Mouse (Mus musculus): ENCODE results near the gene Hesx1. TPM values are rescaled to one million over a fixed set of nuclear protein-coding genes. Genes with fewer than 3 reads are reported as not detected.

The Hesx1 gene
- polyA plus RNA-seq, 1 experiment: not detected

DNA sequence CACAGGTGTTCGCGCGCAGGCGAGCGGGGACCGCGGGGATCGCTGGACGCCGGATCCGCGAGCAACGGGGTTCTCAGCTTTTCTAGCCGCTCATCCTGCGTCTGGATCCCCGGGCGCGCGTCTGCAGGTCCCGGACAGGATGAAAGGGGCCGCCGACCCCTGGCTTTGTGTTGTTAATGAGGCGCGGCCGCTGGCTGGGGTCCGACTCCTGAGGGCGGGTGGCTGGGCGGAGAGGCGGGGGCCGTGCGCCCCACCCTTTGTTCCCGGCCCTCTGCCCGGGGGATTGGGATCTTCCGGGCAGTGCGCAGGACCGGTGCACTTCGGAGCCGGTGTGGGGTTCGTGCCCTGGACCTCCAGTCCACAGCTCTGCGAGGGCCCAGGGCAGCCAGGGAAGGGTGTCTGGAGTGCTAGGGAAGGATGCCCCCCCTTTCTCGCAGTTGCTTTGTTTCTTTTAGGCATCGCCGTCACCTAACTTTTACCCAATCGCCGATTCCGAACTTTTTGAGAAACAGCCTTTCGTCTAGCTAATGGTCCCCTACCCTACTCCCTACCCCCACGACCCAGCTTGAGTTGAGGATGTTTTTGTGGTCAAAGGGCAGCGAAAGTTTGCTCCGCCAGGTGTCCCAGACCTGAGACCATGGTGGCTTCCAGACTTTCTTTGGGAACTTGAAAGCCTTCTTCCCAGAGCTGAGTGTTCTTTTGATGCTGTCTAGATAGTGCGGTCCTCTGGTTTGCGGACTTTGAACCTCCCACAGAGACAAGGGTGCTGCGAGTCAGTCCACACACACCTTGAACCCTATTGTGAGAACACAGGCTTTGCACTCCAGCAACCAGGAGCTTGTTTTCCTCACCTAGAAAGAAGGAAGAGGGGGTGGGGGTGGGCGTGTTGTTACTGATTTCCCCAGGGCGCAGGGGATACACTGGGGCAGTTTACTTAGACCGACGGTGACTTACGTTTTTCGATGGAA lies 45.3 kb downstream of the Hesx1 start:
- Histone ChIP-seq H3K36me3 (ENCODE audit: control insufficient read depth, insufficient read depth) (no peaks in the 10 kb centered on the region), H3K4me3 (peak overlapping the region; percentile 30), H3K27me3 (ENCODE audit: control insufficient read depth, insufficient read depth, insufficient read length) (no peaks in the 10 kb centered on the region), H3K4me2 (ENCODE audit: low read depth) (peak overlapping the region; percentile 84), H3K79me2 (ENCODE audit: control insufficient read depth, insufficient read depth) (peaks cover 5% of the 10 kb centered on the region), H3ac (ENCODE audit: control insufficient read depth, insufficient read length) (peak overlapping the region; percentile 53)
- TF ChIP-seq TCF3 (IDR thresholded peaks at IDR 0.05; ENCODE audit: insufficient read length, low read depth) (no peak), CEBPB (IDR thresholded peaks at IDR 0.05; ENCODE audit: insufficient read depth, poor library complexity, severe bottlenecking) (no peak), POLR2A (IDR thresholded peaks at IDR 0.05; ENCODE audit: insufficient read length, low read depth) (no peak), MYOD1 (IDR thresholded peaks at IDR 0.05; ENCODE audit: control insufficient read depth in 1 of 3, insufficient read length in 2 of 3, low read depth in 2 of 3) (no peak), MYOG (IDR thresholded peaks at IDR 0.05; ENCODE audit: control insufficient read depth in 1 of 3, insufficient read depth in 1 of 3, insufficient read length in 2 of 3, low read depth in 2 of 3) (no peak), TCF12 (IDR thresholded peaks at IDR 0.05; ENCODE audit: insufficient read depth, poor library complexity, severe bottlenecking) (no peak), USF1 (IDR thresholded peaks at IDR 0.05; ENCODE audit: low read depth) (no peak), E2F4 (IDR thresholded peaks at IDR 0.05; ENCODE audit: insufficient read depth) (no peak), POLR2AphosphoS2 (IDR thresholded peaks at IDR 0.05; ENCODE audit: insufficient read length, low read depth) (no peak), REST (IDR thresholded peaks at IDR 0.05; ENCODE audit: insufficient read depth, insufficient read length) (no peak), MAX (IDR thresholded peaks at IDR 0.05; ENCODE audit: low read depth) (no peak), SRF (IDR thresholded peaks at IDR 0.05; ENCODE audit: control insufficient read depth, insufficient read length, low read depth) (no peak)

DNA sequence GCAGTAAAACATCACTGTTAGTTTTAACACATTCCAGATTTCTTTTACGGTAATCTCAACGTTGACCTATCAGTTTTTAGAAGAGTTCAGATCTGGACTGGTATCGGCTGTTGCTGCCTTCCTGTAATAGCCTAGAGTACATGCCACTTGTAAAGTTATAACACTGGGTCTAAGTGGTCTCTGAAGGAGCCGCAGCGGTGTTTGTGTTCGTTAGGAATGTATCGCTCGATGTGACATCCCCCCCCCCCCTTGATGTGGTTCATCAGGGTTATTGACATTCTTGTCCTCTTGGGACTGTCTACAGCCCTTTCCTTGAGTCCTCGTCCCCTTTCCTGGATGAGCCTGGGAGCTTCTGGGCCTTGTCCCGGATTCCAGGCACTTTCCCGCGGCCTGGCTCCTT lies 46.2 kb downstream of the Hesx1 start:
- no peaks in the 10 kb centered on the region for H3K27me3 ChIP-seq (ENCODE audit: control insufficient read depth, insufficient read depth, insufficient read length)
- TF ChIP-seq REST (IDR thresholded peaks at IDR 0.05; ENCODE audit: insufficient read depth, insufficient read length): no peak
- no peak for TF ChIP-seq MYOD1 (IDR thresholded peaks at IDR 0.05; ENCODE audit: control insufficient read depth in 1 of 3, insufficient read length in 2 of 3, low read depth in 2 of 3)
- TF ChIP-seq MYOG (IDR thresholded peaks at IDR 0.05; ENCODE audit: control insufficient read depth in 1 of 3, insufficient read depth in 1 of 3, insufficient read length in 2 of 3, low read depth in 2 of 3): no peak
- TF ChIP-seq MAX (IDR thresholded peaks at IDR 0.05; ENCODE audit: low read depth): no peak
- TF ChIP-seq SRF (IDR thresholded peaks at IDR 0.05; ENCODE audit: control insufficient read depth, insufficient read length, low read depth): no peak
- H3K79me2 ChIP-seq (ENCODE audit: control insufficient read depth, insufficient read depth): peaks cover 5% of the 10 kb centered on the region
- peak overlapping the region; percentile 30 for H3K4me3 ChIP-seq
- H3K36me3 ChIP-seq (ENCODE audit: control insufficient read depth, insufficient read depth): no peaks in the 10 kb centered on the region
- H3K4me2 ChIP-seq (ENCODE audit: low read depth): peak overlapping the region; percentile 84
- no peak overlapping the region for H3ac ChIP-seq (ENCODE audit: control insufficient read depth, insufficient read length)

DNA sequence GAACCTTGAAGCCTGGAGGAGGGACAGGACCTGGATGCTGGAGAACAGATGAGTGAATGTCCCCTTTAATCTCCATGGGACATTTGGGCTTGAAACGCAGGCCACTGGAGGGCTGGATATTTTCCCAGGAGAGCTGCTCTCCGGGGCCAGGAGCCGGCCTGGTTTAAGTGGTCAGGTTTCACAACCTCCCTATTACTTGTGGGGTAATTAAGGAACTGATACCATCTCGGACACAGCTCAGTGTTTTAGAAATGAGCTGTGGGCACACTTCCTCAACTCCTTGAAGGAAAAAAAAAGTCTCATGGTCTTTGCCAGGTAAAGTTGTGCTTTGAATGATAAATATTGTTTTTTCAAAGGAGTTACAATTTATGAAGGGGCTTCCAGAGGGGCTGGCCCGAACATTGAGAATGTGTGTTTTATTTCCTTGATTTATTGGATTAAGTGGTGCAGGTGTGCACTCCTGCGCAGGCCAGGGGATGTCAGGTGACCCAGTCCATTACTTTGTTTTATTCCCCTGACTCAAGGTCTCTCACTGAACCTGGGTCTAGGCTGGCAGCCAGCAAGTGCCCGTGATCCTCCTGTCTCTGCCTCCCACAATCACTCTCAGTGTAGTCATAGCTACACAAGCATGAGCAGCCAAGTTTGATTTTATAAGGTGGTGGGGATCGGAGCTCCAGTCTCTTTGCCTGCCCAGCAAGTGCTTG lies 48.2 kb downstream of the Hesx1 start:
- 0 out of 2 replicates have a peak, but pooled peaks have one; percentile 25 for TF ChIP-seq CEBPB (IDR thresholded peaks at IDR 0.05; ENCODE audit: insufficient read depth, poor library complexity, severe bottlenecking)
- TF ChIP-seq TCF12 (IDR thresholded peaks at IDR 0.05; ENCODE audit: insufficient read depth, poor library complexity, severe bottlenecking): no peak
- no peak for TF ChIP-seq MAX (IDR thresholded peaks at IDR 0.05; ENCODE audit: low read depth)
- H3K4me3 ChIP-seq: no peak overlapping the region
- H3K4me2 ChIP-seq (ENCODE audit: low read depth): peak overlapping the region; percentile 20

DNA sequence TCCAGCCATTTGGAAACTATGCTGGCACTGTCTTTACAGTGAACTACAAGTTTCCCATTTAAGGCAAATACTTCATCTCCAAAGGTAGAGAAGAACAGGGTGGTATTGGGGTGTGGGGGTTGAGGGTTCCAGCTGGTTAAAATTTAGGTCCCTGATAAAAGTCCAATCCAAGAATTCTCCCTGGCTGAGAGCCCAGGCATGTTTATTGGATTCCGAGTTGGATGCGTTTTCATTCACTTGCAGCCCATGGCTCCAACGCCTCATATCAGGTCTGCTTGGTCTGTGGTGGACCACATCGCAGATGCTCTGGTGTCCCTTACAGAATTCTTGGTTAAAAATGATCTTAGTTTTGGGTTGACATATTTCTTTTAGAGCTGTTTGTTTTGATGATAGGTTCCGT lies 49.2 kb downstream of the Hesx1 start:
- H3K36me3 ChIP-seq (ENCODE audit: control insufficient read depth, insufficient read depth): no peaks in the 10 kb centered on the region
- no peak overlapping the region for H3K4me3 ChIP-seq
- TF ChIP-seq CEBPB (IDR thresholded peaks at IDR 0.05; ENCODE audit: insufficient read depth, poor library complexity, severe bottlenecking) (no peak), TCF3 (IDR thresholded peaks at IDR 0.05; ENCODE audit: insufficient read length, low read depth) (no peak), TCF12 (IDR thresholded peaks at IDR 0.05; ENCODE audit: insufficient read depth, poor library complexity, severe bottlenecking) (no peak), MYOD1 (IDR thresholded peaks at IDR 0.05; ENCODE audit: control insufficient read depth in 1 of 3, insufficient read length in 2 of 3, low read depth in 2 of 3) (no peak), E2F4 (IDR thresholded peaks at IDR 0.05; ENCODE audit: insufficient read depth) (no peak), MYOG (IDR thresholded peaks at IDR 0.05; ENCODE audit: control insufficient read depth in 1 of 3, insufficient read depth in 1 of 3, insufficient read length in 2 of 3, low read depth in 2 of 3) (no peak), REST (IDR thresholded peaks at IDR 0.05; ENCODE audit: insufficient read depth, insufficient read length) (no peak)
- H3K79me2 ChIP-seq (ENCODE audit: control insufficient read depth, insufficient read depth): peaks cover 5% of the 10 kb centered on the region
- no peak overlapping the region for H3K4me2 ChIP-seq (ENCODE audit: low read depth)
- no peak overlapping the region for H3ac ChIP-seq (ENCODE audit: control insufficient read depth, insufficient read length)
- H3K27me3 ChIP-seq (ENCODE audit: control insufficient read depth, insufficient read depth, insufficient read length): no peaks in the 10 kb centered on the region

More for the DNA sequence above, 48.2 kb downstream of the Hesx1 start:
- H3ac ChIP-seq (ENCODE audit: control insufficient read depth, insufficient read length): no peak overlapping the region
- peaks cover 5% of the 10 kb centered on the region for H3K79me2 ChIP-seq (ENCODE audit: control insufficient read depth, insufficient read depth)
- no peaks in the 10 kb centered on the region for H3K27me3 ChIP-seq (ENCODE audit: control insufficient read depth, insufficient read depth, insufficient read length)
- H3K36me3 ChIP-seq (ENCODE audit: control insufficient read depth, insufficient read depth): no peaks in the 10 kb centered on the region
